Mouse (Mus musculus) E14TG2a.4 (cell line): ENCODE results near the gene Mrps27.

Experiments
- H3K27me3 ChIP-seq: 2 replicates; pipeline ENCODE4 v1.6.1; 2014; ENCODE audit warnings: low read length, control low read depth; ENCODE audit not compliant: insufficient read depth
- H3K36me3 ChIP-seq: 2 replicates; pipeline ENCODE4 v1.6.1; 2014; ENCODE audit warnings: low read length, control low read depth; ENCODE audit not compliant: insufficient read depth
- H3K4me1 ChIP-seq: replicated peaks from 2 replicates; pipeline ENCODE4 v1.6.1; 2014; ENCODE audit warnings: low read depth, low read length, control low read depth
- H3K4me3 ChIP-seq: replicated peaks from 2 replicates; pipeline ENCODE4 v1.5.1; 2014; ENCODE audit warnings: mild to moderate bottlenecking, low read length
- H3K9me3 ChIP-seq: 2 replicates; pipeline ENCODE4 v1.6.1; 2014; ENCODE audit warnings: low read length, control low read depth
- CTCF ChIP-seq: conservative IDR thresholded peaks from 2 replicates; pipeline ENCODE4 v1.5.1; 2014; ENCODE audit warnings: low read length
- NANOG ChIP-seq: IDR thresholded peaks from 2 replicates; pipeline ENCODE4 v1.6.1; 2014; ENCODE audit warnings: borderline replicate concordance, low read length, mixed read lengths
- POU5F1 ChIP-seq: IDR thresholded peaks from 2 replicates; pipeline ENCODE4 v1.6.1; 2014; ENCODE audit warnings: low read length, borderline replicate concordance

The Mrps27 gene

GRCm38 (mm10) chr13:99387901-99388811 is 43.6 kb downstream of the Mrps27 start:
- H3K27me3 ChIP-seq: no peaks in the 10 kb centered on the region
- H3K36me3 ChIP-seq: peaks cover 64% of the 10 kb centered on the region
- H3K9me3 ChIP-seq: no peaks in the 10 kb centered on the region
- no peak overlapping the region for H3K4me3 ChIP-seq
- H3K4me1 ChIP-seq: peaks cover 21% of the 10 kb centered on the region
- TF ChIP-seq NANOG: no peak
- no peak for TF ChIP-seq CTCF
- no peak for TF ChIP-seq POU5F1

GRCm38 (mm10) chr13:99391417-99391816 is 46.8 kb downstream of the Mrps27 start:
- Histone ChIP-seq H3K4me3 (no peak overlapping the region), H3K36me3 (peaks cover 54% of the 10 kb centered on the region), H3K4me1 (peaks cover 21% of the 10 kb centered on the region), H3K9me3 (no peaks in the 10 kb centered on the region), H3K27me3 (no peaks in the 10 kb centered on the region)
- no peak for TF ChIP-seq NANOG
- no peak for TF ChIP-seq CTCF
- no peak for TF ChIP-seq POU5F1

- no peaks in the 10 kb centered on the region for H3K27me3 ChIP-seq
- peaks cover 59% of the 10 kb centered on the region for H3K36me3 ChIP-seq
- TF ChIP-seq POU5F1 (no peak), NANOG (no peak), CTCF (no peak)
- peaks cover 25% of the 10 kb centered on the region for H3K4me1 ChIP-seq
- H3K9me3 ChIP-seq: no peaks in the 10 kb centered on the region
- no peak overlapping the region for H3K4me3 ChIP-seq
Measured at GRCm38 (mm10) chr13:99393128-99393527, 48.5 kb downstream of the Mrps27 start.

- no peaks in the 10 kb centered on the region for H3K27me3 ChIP-seq
- H3K4me1 ChIP-seq: peaks cover 29% of the 10 kb centered on the region
- no peak overlapping the region for H3K4me3 ChIP-seq
- peaks cover 68% of the 10 kb centered on the region for H3K36me3 ChIP-seq
- H3K9me3 ChIP-seq: no peaks in the 10 kb centered on the region
- TF ChIP-seq CTCF (no peak), POU5F1 (no peak), NANOG (no peak)
Measured at GRCm38 (mm10) chr13:99394694-99395093, 50.1 kb downstream of the Mrps27 start.

GRCm38 (mm10) chr13:99395531-99395930 is 50.9 kb downstream of the Mrps27 start:
- H3K9me3 ChIP-seq: no peaks in the 10 kb centered on the region
- TF ChIP-seq POU5F1 (no peak), NANOG (no peak), CTCF (no peak)
- no peaks in the 10 kb centered on the region for H3K27me3 ChIP-seq
- peaks cover 69% of the 10 kb centered on the region for H3K36me3 ChIP-seq
- no peak overlapping the region for H3K4me3 ChIP-seq
- peaks cover 29% of the 10 kb centered on the region for H3K4me1 ChIP-seq

- Histone ChIP-seq H3K9me3 (no peaks in the 10 kb centered on the region), H3K4me1 (peaks cover 21% of the 10 kb centered on the region), H3K36me3 (peaks cover 70% of the 10 kb centered on the region), H3K27me3 (no peaks in the 10 kb centered on the region), H3K4me3 (no peak overlapping the region)
- TF ChIP-seq CTCF (no peak), NANOG (no peak), POU5F1 (no peak)
Measured at GRCm38 (mm10) chr13:99397228-99397627, 52.6 kb downstream of the Mrps27 start.

- Histone ChIP-seq H3K4me1 (peaks cover 21% of the 10 kb centered on the region), H3K9me3 (no peaks in the 10 kb centered on the region), H3K4me3 (no peak overlapping the region), H3K27me3 (no peaks in the 10 kb centered on the region), H3K36me3 (peaks cover 70% of the 10 kb centered on the region)
- TF ChIP-seq CTCF (no peak), NANOG (no peak), POU5F1 (no peak)
Measured at GRCm38 (mm10) chr13:99398149-99398701, 53.6 kb downstream of the Mrps27 start.

- Histone ChIP-seq H3K27me3 (no peaks in the 10 kb centered on the region), H3K36me3 (peaks cover 75% of the 10 kb centered on the region), H3K4me3 (no peak overlapping the region), H3K9me3 (no peaks in the 10 kb centered on the region), H3K4me1 (peaks cover 21% of the 10 kb centered on the region)
- TF ChIP-seq NANOG (no peak), POU5F1 (no peak), CTCF (no peak)
Measured at GRCm38 (mm10) chr13:99399373-99399772, 54.8 kb downstream of the Mrps27 start.
